Mouse (Mus musculus) olfactory bulb, adult 2 months (tissue): Measurements from ENCODE around the gene Whamm.
A peak's percentile ranks its signal among the peaks of the same experiment; 100 is the strongest.

Experiments
- CTCF ChIP-seq: fragments of 200-500 bp; IDR thresholded peaks from 2 replicates; pipeline ENCODE4 v1.5.1; 2012; ENCODE audit warnings: low read depth, mild to moderate bottlenecking, low read length, moderate library complexity; ENCODE audit not compliant: insufficient read depth
- POLR2A ChIP-seq: fragments of 200-500 bp; IDR thresholded peaks from 2 replicates; pipeline ENCODE4 v1.6.1; 2012; ENCODE audit warnings: mild to moderate bottlenecking, low read depth, low read length, moderate library complexity; ENCODE audit not compliant: insufficient read depth

DNA sequence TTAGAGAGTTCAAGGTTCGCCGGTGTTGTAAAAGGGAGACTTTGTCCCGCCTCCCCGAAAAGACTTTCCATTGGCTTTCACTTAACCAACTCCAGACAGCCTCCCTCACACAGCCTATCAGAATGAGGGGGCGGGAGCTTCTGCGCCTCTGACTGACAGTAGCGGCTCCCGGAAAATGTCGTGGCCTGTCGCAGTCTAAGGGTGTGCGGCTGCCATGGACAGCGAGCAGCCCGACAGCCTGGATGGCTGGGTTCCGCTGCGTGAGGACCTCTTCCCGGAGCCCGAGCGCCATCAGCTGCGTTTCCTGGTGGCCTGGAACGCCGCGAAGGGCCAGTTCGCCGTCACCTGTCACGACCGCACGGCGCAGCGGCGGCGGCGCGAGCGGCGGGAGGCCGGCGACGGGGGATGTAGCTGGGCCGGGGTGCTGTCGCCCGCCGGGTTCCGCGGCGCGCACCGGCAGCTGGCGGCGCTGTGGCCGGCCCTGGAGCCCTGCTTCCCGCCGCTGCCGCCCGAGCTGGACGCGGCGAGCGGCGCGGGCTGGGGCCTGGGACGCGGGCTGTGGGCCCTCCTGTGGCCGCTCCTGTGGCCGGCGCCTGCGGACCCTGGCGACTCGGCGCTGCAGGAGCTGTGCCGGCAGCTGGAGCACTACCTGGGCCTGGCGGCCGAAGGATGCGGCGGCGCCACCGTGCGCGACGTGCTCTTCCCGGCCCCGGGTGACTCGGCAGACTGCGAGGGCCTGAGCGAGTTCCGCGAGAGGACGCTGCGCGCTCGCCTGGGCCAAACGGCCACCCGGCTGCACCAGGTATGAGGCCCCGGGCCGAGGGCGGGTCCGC, at the start of gene Whamm:
- peak; percentile 89 for TF ChIP-seq POLR2A
- no peak for TF ChIP-seq CTCF
